Mouse (Mus musculus) megakaryocyte, embryonic 14.5 days (primary cell): Measurements from ENCODE around the gene Zbed6. TPM values are rescaled to one million over a fixed set of nuclear protein-coding genes. Genes with fewer than 3 reads are reported as not detected.
"Not testable (repeated sequence)": the region's sequence is repeated elsewhere in the genome, so short reads cannot be mapped to it uniquely, and the experiment has no call there.

Source experiments
- H3K27me3 ChIP-seq: replicated peaks from 2 replicates; pipeline ENCODE3; 2012; ENCODE audit warnings: inconsistent platforms
- H3K36me3 ChIP-seq: replicated peaks from 2 replicates; pipeline ENCODE3; 2012; ENCODE audit warnings: low read length, inconsistent platforms, mixed read lengths
- H3K4me1 ChIP-seq: 2 replicates; pipeline ENCODE4 v1.6.1; 2012; ENCODE audit warnings: inconsistent platforms
- H3K4me3 ChIP-seq: replicated peaks from 2 replicates; pipeline ENCODE3; 2012; ENCODE audit warnings: moderate library complexity, mild to moderate bottlenecking, inconsistent platforms
- H3K9me3 ChIP-seq: 2 replicates; pipeline ENCODE4 v1.6.1; 2012; ENCODE audit warnings: inconsistent platforms
- FLI1 ChIP-seq: IDR thresholded peaks from 2 replicates; pipeline ENCODE4 v1.6.1; 2012; ENCODE audit warnings: low read length, inconsistent platforms, mixed read lengths
- GATA1 ChIP-seq: IDR thresholded peaks from 3 replicates; pipeline ENCODE4 v1.6.1; 2012; ENCODE audit warnings: mixed read lengths, low read length, inconsistent platforms, borderline replicate concordance
- polyA plus RNA-seq: library from polyadenylated mRNA; stranded (reverse); fragments of >175 nt; gene quantifications from 2 replicates; pipeline ENCODE4 v1.2.3, GENCODE M21; 2012; ENCODE audit warnings: low replicate concordance; ENCODE audit not compliant: insufficient read depth

Gene Zbed6
- polyA plus RNA-seq, 1 experiment, result not detected

DNA sequence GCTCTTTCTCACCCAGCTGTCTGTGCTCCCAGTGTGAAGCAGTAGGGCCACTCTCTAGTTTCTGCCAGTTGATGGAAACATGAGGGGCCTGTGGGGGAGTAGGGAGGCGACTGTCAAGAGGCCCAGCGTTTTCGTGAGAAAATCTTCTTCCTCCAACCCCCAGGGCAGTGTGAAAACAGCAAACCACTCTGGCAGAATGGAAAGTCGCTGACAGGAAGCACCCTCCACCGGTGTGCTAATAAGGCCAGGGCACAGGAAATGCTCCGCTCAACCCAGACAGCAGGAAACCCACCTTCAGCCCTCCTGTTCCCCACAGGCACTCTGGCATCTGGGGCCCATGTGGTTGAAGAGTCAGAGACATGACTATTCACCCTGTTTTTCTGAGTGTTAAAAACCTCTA is 29.2 kb upstream of the Zbed6 start, which contains the start of gene Lax1:
Gene Lax1 (minus strand): TSS at position 212 of the 400 bp plus-strand sequence.
- 0 out of 2 replicates have a peak, but pooled peaks cover 1% of the 10 kb centered on the region for H3K9me3 ChIP-seq
- TF ChIP-seq FLI1, result no peak
- no peaks in the 10 kb centered on the region for H3K36me3 ChIP-seq
- peaks cover 42% of the 10 kb centered on the region for H3K4me1 ChIP-seq
- peak within 1 kb of the TSS; percentile 60 for H3K4me3 ChIP-seq
- no peaks in the 10 kb centered on the region for H3K27me3 ChIP-seq

DNA sequence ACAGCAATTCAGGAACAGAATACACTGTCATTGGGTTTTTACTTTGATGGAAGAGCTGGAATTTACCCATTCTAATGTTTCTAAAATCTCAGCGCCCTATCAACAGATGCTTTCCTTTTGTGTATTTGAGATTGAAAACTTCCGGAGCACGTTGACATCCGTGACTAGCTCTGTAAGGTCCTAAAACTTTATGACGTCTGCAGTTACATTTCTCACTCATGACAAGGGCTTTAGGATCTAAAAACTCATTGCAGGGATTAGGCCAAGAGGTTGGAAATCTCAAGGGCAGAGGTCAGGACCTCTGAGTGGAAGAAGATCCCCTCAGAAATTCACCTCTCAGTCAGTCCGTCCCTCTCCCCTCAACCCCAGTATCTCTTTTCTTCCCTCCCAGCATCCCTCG is 27.6 kb upstream of the Zbed6 start:
- Histone ChIP-seq H3K4me1 (peaks cover 33% of the 10 kb centered on the region), H3K27me3 (no peaks in the 10 kb centered on the region), H3K9me3 (peaks cover 7% of the 10 kb centered on the region), H3K36me3 (no peaks in the 10 kb centered on the region), H3K4me3 (no peak overlapping the region)
- TF ChIP-seq FLI1 (no peak), GATA1 (no peak)

DNA sequence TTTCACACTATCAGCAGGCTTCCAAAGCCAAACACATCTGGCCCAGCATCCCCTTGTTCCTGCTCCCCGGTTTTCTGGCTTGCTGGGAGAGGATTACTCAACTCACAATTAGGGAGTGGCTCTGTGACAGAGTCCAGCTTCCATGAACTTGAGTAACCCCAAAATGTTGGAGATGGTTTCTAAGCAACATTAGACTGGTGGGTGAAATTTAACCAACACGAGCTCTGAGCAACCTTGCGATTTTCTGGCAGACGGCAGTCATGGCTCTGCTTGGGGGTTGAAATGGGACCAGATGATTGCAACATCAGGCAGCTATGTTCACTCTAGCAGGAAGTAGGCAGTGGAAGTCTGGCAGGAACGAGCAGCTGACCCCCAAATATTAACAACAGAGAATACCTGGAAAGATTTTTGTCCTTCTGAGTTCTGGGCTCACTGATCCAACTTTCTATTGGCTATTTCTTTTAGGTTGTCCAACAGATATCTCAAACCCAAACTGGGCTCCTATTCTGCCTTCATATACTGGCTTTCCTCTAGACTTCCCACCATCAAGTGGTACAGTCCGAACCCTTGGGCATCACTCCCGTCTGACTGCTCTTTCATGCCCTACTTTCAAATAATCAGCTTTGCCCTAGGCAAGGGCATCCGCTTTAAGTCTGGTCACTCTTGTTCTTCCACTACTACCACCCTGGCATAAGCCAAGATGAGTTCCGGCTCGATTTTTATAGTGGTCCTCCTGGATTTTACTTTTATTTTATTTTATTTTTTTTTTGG is 25.2 kb upstream of the Zbed6 start:
- Histone ChIP-seq H3K27me3 (no peaks in the 10 kb centered on the region), H3K4me3 (no peak overlapping the region), H3K9me3 (peaks cover 7% of the 10 kb centered on the region), H3K36me3 (no peaks in the 10 kb centered on the region), H3K4me1 (peaks cover 26% of the 10 kb centered on the region)
- no peak for TF ChIP-seq GATA1
- no peak for TF ChIP-seq FLI1

DNA sequence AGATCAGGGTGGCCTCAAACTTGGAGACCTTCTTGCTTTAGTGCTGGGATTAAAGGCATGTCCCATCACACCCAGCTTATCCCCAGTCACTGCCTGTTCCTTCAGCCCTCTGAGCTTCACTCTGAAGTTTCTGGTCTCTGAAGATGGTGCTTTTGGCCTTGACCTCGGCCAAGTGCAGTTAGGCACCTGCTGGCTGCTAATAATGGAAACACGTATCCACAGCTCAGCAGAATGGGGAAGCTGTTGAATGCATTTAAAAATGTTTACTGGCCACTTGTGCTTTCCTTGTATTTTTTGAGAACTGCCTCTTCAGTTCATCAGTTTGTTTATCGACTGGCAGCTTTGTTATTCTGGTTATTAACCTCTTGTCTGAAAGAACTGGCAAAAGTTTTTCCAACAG is 11.1 kb upstream of the Zbed6 start:
- Histone ChIP-seq H3K4me3 (no peak overlapping the region), H3K27me3 (no peaks in the 10 kb centered on the region), H3K9me3 (no peaks in the 10 kb centered on the region), H3K4me1 (peaks cover 19% of the 10 kb centered on the region), H3K36me3 (no peaks in the 10 kb centered on the region)
- no peak for TF ChIP-seq FLI1
- no peak for TF ChIP-seq GATA1

DNA sequence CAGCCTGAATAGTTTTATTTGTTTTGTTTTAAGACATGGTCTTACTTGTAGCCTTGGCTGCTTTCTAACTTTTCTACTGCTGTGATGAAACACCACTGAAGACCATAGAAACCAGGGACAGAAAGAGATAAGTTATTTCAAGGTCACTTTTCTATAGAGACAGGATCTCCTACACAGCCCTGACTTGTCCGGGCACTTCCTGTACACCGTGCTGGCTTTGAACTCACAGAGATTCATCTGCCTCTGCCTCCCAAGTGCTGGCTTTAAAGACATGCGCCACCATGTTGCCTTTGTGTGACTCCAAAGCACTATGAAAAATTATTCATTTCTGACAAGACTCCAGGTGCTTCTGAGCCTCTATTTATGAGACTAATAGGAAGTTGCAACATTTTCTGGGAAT is 10.6 kb upstream of the Zbed6 start:
- no peaks in the 10 kb centered on the region for H3K27me3 ChIP-seq
- no peak overlapping the region for H3K4me3 ChIP-seq
- H3K4me1 ChIP-seq, result peaks cover 19% of the 10 kb centered on the region
- no peaks in the 10 kb centered on the region for H3K36me3 ChIP-seq
- no peaks in the 10 kb centered on the region for H3K9me3 ChIP-seq
- TF ChIP-seq FLI1 (no peak), GATA1 (no peak)

DNA sequence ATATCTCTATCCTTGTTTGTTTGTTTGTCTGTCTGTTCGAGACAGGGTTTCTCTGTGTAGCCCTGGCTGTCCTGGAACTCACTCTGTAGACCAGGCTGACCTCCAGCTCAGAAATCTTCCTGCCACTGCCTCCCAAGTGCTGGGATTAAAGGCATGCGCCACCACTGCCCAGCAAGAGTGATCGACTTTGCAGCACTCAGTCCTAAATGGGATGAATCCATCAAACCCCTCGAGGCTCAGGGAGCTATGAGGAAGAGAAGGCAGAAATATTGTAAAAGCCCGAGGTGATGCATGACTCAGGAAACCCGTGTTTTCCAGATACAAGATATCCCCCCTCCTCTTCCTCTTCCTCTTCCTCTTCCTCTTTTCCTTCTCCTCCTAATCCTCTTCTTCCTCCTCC is 10.1 kb upstream of the Zbed6 start:
- Histone ChIP-seq H3K4me1 (peaks cover 19% of the 10 kb centered on the region), H3K36me3 (no peaks in the 10 kb centered on the region), H3K4me3 (no peak overlapping the region), H3K9me3 (no peaks in the 10 kb centered on the region), H3K27me3 (no peaks in the 10 kb centered on the region)
- no peak for TF ChIP-seq GATA1
- no peak for TF ChIP-seq FLI1

DNA sequence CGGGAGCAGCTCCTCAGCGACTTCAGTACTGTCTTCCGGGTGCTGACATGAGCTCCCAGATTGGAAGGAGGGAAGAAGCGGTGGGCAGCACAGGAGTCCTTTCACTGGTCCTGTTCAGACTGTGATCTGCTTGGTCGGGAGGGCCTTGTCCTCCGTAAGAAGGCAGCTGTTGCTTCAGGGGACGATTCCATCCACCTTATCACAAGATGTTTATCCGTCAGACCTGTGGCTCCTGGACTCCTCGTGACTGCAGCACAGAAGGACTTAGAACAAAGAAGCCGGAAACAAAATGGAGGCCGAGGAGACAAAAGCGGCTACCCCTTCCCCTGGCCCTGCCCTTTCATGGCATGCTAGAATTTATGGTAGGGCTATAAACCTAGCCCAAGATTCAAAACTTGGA is 9.5 kb upstream of the Zbed6 start:
- TF ChIP-seq FLI1, result no peak
- no peak for TF ChIP-seq GATA1
- no peaks in the 10 kb centered on the region for H3K9me3 ChIP-seq
- peaks cover 19% of the 10 kb centered on the region for H3K4me1 ChIP-seq
- H3K27me3 ChIP-seq, result no peaks in the 10 kb centered on the region
- H3K36me3 ChIP-seq, result no peaks in the 10 kb centered on the region
- no peak overlapping the region for H3K4me3 ChIP-seq

DNA sequence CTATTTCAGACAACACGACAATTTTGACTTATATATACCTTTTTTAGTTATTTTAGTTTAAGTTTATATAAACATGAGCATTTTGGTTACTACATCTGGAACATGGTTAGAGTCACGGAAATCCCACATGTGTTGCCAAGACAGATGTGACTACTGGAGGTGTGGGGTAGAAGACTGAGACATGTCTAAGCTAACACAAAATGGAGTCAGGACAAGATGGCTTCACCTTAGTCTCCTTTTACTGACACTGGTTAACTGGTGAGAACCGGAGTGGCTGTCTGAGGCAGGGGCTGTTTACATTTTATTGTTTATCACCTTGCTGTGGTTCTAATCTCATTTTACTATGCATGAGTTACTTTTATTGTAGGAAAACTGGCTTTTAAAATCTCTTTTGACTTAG is 7.9 kb upstream of the Zbed6 start:
- Histone ChIP-seq H3K27me3 (no peaks in the 10 kb centered on the region), H3K36me3 (no peaks in the 10 kb centered on the region), H3K4me1 (peaks cover 25% of the 10 kb centered on the region), H3K9me3 (no peaks in the 10 kb centered on the region), H3K4me3 (no peak overlapping the region)
- TF ChIP-seq GATA1, result no peak
- no peak for TF ChIP-seq FLI1

DNA sequence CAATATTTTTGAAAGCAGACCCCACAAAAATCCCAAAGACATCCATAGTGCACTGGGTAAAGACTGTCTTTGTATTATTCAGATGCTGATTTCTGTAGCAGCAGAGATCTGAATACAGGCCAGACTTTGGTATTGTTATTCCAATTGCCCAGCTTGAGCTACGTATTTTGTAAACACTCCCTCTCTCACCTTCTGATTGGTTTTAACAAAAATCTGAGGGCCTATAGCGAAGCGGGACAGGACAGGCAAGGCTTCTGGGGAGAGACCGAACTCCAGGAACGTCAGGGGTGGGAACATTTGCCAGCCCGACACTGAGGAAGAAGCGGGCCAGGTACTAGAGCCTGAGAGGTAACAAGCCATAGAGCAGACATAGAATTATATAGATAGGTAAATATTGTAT is 7.0 kb upstream of the Zbed6 start:
- TF ChIP-seq GATA1 (no peak), FLI1 (no peak)
- Histone ChIP-seq H3K4me1 (peaks cover 33% of the 10 kb centered on the region), H3K36me3 (no peaks in the 10 kb centered on the region), H3K9me3 (no peaks in the 10 kb centered on the region), H3K27me3 (no peaks in the 10 kb centered on the region), H3K4me3 (no peak overlapping the region)

DNA sequence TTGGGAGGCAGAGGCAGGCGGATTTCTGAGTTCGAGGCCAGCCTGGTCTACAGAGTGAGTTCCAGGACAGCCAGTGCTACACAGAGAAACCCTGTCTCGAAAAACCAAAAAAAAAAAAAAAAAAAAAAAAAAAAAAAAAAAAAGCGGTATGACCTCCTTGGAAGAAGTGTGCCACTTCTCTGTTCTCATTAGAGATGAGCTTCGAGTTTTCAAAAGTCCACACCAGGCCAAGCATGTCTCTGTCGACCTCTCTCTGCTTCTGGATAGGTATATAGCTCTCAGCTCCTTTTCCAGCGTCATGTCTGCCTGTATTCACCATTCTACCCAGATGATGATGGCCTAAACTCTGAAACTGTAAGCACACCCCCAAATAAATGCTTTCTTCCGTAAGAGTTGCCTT is 5.0 kb upstream of the Zbed6 start:
- not testable (repeated sequence) for H3K4me3 ChIP-seq, H3K9me3 ChIP-seq, H3K27me3 ChIP-seq, H3K36me3 ChIP-seq
- H3K4me1 ChIP-seq, result peaks cover 22% of the 10 kb centered on the region
